Mouse (Mus musculus): ENCODE measurements around the gene Arap1. TPM values are rescaled to one million over a fixed set of nuclear protein-coding genes. Genes with fewer than 3 reads are reported as not detected.
A peak's percentile ranks its signal among the peaks of the same experiment; 100 is the strongest.

The Arap1 gene
- polyA plus RNA-seq, 1 experiment, result 148 TPM

DNA sequence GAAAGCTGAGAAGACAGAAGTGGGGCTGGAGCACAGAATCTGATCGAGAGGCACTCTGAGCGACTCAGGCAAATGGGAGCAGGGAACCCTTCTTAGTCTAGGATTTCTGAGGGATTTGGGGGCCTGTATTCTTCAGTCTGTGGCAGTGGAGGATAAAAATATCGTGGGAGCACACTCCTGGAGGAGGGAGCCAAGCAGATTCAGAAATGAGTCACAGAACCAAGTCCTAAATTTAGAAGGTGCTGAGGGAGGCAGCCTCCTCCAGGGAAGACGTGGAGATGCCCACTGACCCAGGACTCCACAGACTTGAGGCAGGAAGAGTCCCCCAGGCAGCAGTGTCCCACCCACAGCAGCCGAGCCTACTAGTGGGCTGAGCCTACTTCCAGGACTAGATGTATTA is 33.5 kb upstream of the Arap1 start:
- TF ChIP-seq FLI1 (IDR thresholded peaks at IDR 0.05; ENCODE audit: low read length), result no peak
- Histone ChIP-seq H3K4me1 (peaks cover 89% of the 10 kb centered on the region), H3K36me3 (replicated peaks; ENCODE audit: low read length) (no peaks in the 10 kb centered on the region), H3K4me3 (replicated peaks) (no peak overlapping the region), H3K27me3 (replicated peaks) (no peaks in the 10 kb centered on the region), H3K9me3 (no peaks in the 10 kb centered on the region)

DNA sequence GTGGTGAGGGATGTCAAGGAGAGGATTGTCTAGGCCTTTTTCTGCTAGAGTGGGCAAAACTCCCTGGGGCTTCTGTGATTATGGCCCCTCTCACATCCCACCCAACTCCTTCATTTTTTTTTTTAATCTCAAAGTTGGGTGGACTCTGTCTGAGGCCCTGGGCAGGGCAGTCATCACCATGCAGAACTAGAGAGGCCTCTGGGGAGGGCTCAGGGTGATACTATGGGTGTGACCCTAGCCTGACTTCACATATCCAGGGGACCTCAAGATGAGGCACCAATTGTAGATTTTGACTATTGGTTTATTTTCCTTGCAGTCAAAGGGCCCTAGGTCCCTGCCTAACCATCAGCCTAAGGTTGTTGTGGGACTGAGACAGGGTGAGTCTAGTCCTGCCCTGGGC is 32.2 kb upstream of the Arap1 start:
- no peaks in the 10 kb centered on the region for H3K9me3 ChIP-seq
- H3K36me3 ChIP-seq (replicated peaks; ENCODE audit: low read length), result no peaks in the 10 kb centered on the region
- peak overlapping the region; percentile 12 for H3K4me3 ChIP-seq (replicated peaks)
- H3K27me3 ChIP-seq (replicated peaks), result no peaks in the 10 kb centered on the region
- H3K4me1 ChIP-seq, result peaks cover 93% of the 10 kb centered on the region
- no peak for TF ChIP-seq FLI1 (IDR thresholded peaks at IDR 0.05; ENCODE audit: low read length)
- TF ChIP-seq GATA1 (IDR thresholded peaks at IDR 0.05; ENCODE audit: borderline replicate concordance, low read length), result no peak

DNA sequence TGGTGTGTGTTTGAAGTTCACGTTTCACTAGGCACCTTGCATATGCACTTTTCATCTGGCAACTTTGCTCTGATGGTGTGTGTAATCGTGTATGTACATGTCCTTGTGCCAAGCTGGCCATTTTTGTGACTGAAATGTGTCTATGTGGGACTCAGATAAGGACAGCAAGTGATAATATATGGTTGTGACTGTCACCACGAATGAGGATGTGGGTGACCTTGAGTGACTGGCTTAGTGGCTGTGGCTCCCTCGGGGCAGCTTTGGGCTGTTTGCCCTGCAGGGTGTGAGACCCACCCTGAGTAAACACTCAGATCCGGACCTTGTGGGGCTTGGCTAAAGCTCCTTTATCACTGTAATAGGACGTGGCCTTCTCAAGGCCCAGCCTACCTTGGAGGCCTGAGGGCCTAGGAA is 31.3 kb upstream of the Arap1 start:
- TF ChIP-seq FLI1 (IDR thresholded peaks at IDR 0.05; ENCODE audit: low read length), result no peak
- TF ChIP-seq GATA1 (IDR thresholded peaks at IDR 0.05; ENCODE audit: borderline replicate concordance, low read length), result peak; percentile 56; the same call in 1 of the 3 replicates
- peaks cover 2% of the 10 kb centered on the region for H3K27me3 ChIP-seq (replicated peaks)
- H3K36me3 ChIP-seq (replicated peaks; ENCODE audit: low read length), result no peaks in the 10 kb centered on the region
- H3K9me3 ChIP-seq, result no peaks in the 10 kb centered on the region
- no peak overlapping the region for H3K4me3 ChIP-seq (replicated peaks)
- H3K4me1 ChIP-seq, result peaks cover 90% of the 10 kb centered on the region

DNA sequence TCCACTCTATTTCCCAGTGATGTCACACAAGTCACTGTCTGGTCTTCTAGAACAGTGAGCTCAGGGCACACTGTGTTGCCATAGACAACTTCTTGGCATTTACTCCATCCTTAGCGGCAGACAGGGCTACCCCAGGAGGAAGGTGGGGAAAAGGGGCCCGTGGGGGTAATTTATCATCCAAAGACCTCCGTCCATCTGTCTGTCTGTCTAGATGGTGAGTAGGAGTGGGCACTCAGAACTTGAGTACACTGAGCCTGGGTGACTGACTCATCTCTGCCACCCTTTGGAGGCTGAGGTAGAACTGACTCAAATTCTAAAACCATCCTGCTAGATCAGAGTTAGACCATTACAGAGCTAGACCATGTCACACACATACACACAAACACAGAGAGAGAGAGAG is 30.9 kb upstream of the Arap1 start, which contains the start of gene Stard10:
TSS of gene Stard10 (plus strand) at position 73 of the 400 bp plus-strand sequence.
- Histone ChIP-seq H3K9me3 (no peaks in the 10 kb centered on the region), H3K27me3 (replicated peaks) (peaks cover 6% of the 10 kb centered on the region), H3K36me3 (replicated peaks; ENCODE audit: low read length) (peaks cover 4% of the 10 kb centered on the region), H3K4me3 (replicated peaks) (peak within 1 kb of the TSS; percentile 12), H3K4me1 (peaks cover 90% of the 10 kb centered on the region)
- TF ChIP-seq GATA1 (IDR thresholded peaks at IDR 0.05; ENCODE audit: borderline replicate concordance, low read length) (no peak), FLI1 (IDR thresholded peaks at IDR 0.05; ENCODE audit: low read length) (no peak)

DNA sequence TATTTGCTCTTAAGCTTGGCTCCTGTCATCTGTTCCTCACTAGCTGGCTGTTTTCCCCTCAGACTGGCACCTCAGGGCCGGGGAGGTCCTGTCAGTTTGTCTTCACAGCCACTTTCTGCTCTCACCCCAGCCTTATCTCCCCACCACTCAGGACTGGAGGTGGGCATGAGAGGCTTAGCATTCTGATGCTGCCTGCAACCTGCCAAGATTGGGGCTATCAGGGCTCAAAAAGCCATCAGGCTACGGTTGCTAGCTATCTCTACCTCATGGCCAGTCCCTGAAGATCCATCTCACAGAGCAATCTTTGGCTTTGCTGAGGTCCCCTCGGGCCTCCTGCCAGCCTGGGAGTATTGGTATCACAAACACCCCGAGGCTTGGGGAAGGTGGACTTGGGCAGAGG is 29.0 kb upstream of the Arap1 start:
- Histone ChIP-seq H3K4me1 (peaks cover 94% of the 10 kb centered on the region), H3K4me3 (replicated peaks) (peak overlapping the region; percentile 4), H3K9me3 (no peaks in the 10 kb centered on the region), H3K36me3 (replicated peaks; ENCODE audit: low read length) (peaks cover 20% of the 10 kb centered on the region), H3K27me3 (replicated peaks) (peaks cover 7% of the 10 kb centered on the region)
- no peak for TF ChIP-seq FLI1 (IDR thresholded peaks at IDR 0.05; ENCODE audit: low read length)
- TF ChIP-seq GATA1 (IDR thresholded peaks at IDR 0.05; ENCODE audit: borderline replicate concordance, low read length), result no peak

DNA sequence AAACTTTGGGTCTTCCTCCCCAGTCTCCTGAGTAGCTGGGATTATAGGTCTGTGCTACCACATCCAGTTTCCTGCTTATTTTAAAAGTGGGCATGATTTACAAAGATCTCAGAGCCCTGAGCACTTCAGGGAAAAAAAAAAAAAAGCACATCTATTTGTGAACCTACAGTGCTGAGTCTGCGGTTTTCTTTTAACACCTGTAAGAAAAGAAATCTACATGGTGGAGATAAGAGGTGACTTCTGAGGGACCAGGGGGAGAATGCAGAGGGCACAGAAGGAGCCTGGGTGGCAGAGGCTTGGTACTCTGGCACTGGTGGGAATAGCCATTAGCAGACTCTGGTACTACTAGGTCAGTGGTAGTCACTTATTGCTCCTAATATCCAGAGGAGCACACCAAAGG is 28.1 kb upstream of the Arap1 start:
- Histone ChIP-seq H3K27me3 (replicated peaks) (peaks cover 7% of the 10 kb centered on the region), H3K36me3 (replicated peaks; ENCODE audit: low read length) (peaks cover 29% of the 10 kb centered on the region), H3K4me1 (peaks cover 96% of the 10 kb centered on the region), H3K4me3 (replicated peaks) (peak overlapping the region; percentile 50), H3K9me3 (no peaks in the 10 kb centered on the region)
- no peak for TF ChIP-seq GATA1 (IDR thresholded peaks at IDR 0.05; ENCODE audit: borderline replicate concordance, low read length)
- TF ChIP-seq FLI1 (IDR thresholded peaks at IDR 0.05; ENCODE audit: low read length), result no peak

DNA sequence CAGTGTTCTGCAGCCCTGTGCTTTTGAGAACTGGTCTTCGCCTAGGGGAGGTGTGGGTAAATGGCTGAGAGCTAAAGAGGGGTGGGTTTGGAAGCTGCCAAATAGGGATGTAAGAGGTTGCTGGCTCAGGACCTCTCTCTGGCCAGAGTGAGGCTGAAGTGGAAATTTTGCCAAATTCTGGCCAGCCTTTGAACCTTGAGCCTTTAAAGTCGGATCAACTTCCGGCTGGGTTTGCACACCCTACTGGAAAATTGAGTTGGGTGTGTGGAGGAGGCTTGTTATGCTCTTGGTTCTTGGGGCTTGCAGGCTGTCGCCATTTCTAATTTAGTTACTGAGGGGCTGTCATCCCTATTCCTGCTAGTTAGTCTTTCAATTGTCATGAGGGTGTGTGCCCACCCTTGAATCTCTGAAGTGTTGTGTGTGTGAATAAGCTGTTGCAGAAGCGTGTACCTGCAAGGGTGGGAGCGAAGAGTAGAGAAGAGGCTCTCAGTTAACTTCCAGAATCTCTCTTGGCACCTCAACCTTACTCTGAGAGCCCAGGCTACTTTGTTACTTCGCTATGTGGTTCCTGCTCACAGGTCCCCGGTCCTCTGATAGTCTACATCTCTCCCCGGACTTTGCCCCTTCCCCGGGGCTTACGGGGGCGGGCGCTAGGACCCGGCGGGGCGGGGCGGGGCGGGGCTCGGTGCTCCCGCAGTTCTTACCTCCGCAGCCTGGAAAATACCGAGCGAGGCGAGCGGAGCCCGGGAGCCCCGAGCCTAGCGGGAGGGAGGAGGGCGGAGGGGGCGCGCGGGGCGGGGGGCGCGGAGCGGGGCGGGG is 27.3 kb upstream of the Arap1 start:
- H3K4me1 ChIP-seq, result peaks cover 96% of the 10 kb centered on the region
- H3K36me3 ChIP-seq (replicated peaks; ENCODE audit: low read length), result peaks cover 37% of the 10 kb centered on the region
- no peaks in the 10 kb centered on the region for H3K9me3 ChIP-seq
- peaks cover 7% of the 10 kb centered on the region for H3K27me3 ChIP-seq (replicated peaks)
- TF ChIP-seq FLI1 (IDR thresholded peaks at IDR 0.05; ENCODE audit: low read length), result no peak
- TF ChIP-seq GATA1 (IDR thresholded peaks at IDR 0.05; ENCODE audit: borderline replicate concordance, low read length), result no peak
- H3K4me3 ChIP-seq (replicated peaks), result peak overlapping the region; percentile 94

DNA sequence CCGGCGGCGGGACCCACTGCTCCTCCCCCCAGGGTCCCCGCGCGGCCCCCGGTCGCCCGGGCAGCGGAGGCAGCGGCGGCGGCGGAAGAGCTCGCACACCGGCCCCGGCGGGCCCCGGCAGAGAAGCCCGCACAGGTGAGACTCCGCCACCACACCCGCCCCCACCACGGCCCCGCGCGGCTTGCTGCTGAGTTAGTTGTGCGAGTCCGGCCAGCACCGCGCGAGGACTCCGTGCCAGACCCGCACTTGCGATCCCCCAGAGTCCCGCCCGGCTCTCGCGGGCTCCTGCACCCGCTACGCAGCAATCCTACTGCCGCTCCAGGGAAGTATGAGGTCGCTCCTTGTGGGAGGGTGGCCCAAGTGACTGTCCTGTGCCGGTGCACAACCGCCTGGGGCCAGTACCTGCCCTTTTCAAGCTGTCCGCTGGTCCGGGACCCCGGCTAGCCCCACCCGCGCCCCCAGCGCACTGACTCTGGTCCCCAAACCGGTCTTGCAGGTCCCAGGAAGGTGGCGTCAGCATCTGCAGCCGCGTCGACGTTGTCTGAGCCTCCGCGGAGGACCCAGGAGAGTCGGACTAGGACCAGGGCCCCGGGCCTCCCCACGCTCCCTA is 26.5 kb upstream of the Arap1 start:
- H3K27me3 ChIP-seq (replicated peaks), result peaks cover 7% of the 10 kb centered on the region
- TF ChIP-seq FLI1 (IDR thresholded peaks at IDR 0.05; ENCODE audit: low read length), result no peak
- no peak for TF ChIP-seq GATA1 (IDR thresholded peaks at IDR 0.05; ENCODE audit: borderline replicate concordance, low read length)
- peaks cover 41% of the 10 kb centered on the region for H3K36me3 ChIP-seq (replicated peaks; ENCODE audit: low read length)
- peak overlapping the region; percentile 94 for H3K4me3 ChIP-seq (replicated peaks)
- H3K4me1 ChIP-seq, result peaks cover 93% of the 10 kb centered on the region
- H3K9me3 ChIP-seq, result no peaks in the 10 kb centered on the region

DNA sequence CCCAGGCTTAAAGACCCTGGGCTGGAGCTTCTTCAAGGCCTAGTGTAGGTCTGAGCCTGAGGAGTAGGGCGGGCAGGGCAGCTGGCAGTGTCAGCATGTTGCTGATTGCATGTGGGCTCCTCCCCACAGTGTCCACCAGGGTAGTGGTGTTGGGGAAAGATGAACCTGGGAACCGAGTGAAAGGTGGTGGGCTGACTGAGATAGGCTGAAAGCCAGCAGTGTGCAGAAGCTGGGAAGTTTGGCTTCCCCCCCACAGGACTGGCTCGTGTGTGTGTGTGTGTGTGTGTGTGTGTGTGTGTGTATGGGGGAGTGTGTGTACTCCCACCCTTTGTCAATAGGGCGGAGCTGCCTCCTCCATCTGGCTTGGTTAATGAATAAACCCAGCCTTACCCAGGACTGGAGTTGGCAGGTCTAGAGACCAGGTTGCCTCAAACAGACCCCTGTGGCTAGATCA is 24.7 kb upstream of the Arap1 start:
- Histone ChIP-seq H3K4me3 (replicated peaks) (peak overlapping the region; percentile 62), H3K9me3 (no peaks in the 10 kb centered on the region), H3K27me3 (replicated peaks) (peaks cover 12% of the 10 kb centered on the region), H3K36me3 (replicated peaks; ENCODE audit: low read length) (peaks cover 60% of the 10 kb centered on the region), H3K4me1 (peaks cover 91% of the 10 kb centered on the region)
- no peak for TF ChIP-seq FLI1 (IDR thresholded peaks at IDR 0.05; ENCODE audit: low read length)

All from megakaryocyte, embryonic 14.5 days (primary cell).